Mouse (Mus musculus): ENCODE results near the gene Cnot3. TPM values are rescaled to one million over a fixed set of nuclear protein-coding genes. Genes with fewer than 3 reads are reported as not detected.

The Cnot3 gene
- 25.2 TPM for polyA plus RNA-seq (2015; fragmentation: Illumina TruSeq; extraction: RNeasy Lipid Tissue Mini Kit (QIAGEN cat#74804); ENCODE audit: insufficient read depth, low read depth, low replicate concordance)

DNA sequence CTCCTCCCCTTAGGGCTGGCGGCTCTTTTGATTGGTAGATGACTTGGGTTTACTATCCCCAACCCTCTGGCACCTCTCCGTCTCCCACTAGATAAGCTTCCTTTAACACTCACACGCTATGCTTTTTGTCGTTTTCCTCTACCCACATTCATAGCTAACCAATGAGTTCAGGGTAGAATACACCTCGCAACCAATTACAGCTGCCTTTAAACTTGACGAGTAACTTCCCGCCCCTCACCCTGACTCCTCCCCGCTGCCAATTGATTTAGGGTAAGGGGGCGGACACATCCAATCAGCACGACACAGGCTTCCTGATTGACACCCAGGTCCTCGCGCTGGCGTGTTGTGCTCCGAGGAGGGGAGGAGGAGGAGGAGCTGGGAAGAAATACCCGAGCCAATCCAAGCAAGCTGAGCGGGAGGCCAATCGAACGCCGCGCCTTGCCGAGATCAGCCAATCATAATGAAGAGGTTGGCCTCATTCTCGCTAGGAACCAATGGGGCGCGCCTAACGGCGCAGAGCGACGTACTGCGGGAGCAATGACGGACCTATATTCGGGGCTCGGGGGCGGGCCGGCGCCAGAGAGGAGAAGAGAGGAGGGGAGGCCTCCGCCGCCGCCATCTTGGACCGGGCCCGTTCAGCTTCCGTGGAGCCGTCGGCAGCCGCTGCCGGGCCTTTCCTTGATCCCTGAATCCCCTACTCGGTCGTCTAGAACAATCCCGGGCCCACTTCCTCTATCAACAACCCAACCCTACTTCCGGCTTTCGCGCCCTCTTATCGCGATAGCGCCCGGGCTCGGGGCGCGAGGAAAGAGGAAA lies at the start of gene Cnot3:
TSS of gene Cnot3 (plus strand) at position 597 of the 816 bp plus-strand sequence.

DNA sequence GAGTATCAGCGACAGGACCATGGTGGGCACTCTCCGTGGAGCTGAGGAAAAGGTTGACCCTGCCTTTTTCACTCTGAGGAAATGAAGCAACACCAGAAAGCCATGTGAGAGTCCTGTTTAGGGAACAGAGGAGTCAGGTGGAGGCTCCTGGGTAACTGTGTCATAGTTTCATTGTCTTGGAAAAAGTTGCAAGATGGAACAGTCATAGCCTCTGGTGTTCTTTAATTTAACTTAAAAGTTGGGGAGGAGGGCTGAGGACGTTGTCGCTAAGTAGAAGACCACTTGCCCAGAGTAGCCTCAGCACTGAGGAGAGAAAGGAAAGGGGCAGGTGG lies 29.0 kb upstream of the Cnot3 start, which contains the start of gene Oscar:
TSS of gene Oscar (minus strand) at position 101 of the 332 bp plus-strand sequence.

DNA sequence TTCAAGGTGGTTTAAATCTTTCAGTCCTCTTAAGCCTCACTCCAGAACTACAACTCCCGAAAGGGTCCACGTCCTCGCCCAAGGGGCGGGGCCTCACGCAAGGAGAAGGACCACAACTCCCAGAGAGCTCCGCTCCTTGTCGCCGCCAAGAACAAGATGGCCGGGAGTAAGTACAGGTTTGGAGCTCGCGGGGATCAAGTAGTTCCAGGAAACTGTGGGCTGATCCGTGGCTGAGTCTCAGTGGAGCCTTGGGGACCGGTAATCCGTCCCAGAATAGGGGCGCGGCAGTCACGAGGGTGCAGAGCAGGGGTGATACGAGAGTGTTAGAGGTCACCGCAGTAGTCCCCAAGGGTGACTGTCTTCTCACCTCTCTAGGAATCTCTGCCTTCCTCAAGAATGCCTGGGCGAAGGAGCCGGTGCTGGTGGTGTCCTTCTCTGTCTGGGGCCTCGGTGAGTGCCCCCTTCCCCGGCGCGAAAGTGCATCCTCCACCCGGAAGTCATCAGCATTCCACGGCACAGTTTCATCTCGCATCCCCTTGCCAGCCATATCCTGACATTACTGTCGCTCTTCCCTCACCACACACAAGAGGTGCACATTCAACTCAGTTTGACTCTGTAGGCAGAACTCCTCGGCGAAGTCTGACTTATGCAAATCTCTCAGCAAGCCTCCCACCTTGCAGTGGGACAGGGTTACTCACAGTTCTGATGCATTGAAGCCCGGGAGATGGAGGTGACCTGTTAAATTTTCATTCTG lies 27.6 kb upstream of the Cnot3 start, which contains the start of gene Ndufa3:
TSS of gene Ndufa3 (plus strand) at position 132 of the 754 bp plus-strand sequence.

GRCm38 (mm10) chr7:3629543-3630477 lies 15.3 kb upstream of the Cnot3 start, which contains the start of the genes Tfpt and Prpf31:
Gene Tfpt, minus strand, starts transcription at chr7:3629929.
Gene Prpf31, plus strand, starts transcription at chr7:3629985.

GRCm38 (mm10) chr7:3665215-3666114 lies 20.4 kb downstream of the Cnot3 start, which contains the start of gene Leng1:
Gene Leng1, minus strand, starts transcription at chr7:3665840.

DNA sequence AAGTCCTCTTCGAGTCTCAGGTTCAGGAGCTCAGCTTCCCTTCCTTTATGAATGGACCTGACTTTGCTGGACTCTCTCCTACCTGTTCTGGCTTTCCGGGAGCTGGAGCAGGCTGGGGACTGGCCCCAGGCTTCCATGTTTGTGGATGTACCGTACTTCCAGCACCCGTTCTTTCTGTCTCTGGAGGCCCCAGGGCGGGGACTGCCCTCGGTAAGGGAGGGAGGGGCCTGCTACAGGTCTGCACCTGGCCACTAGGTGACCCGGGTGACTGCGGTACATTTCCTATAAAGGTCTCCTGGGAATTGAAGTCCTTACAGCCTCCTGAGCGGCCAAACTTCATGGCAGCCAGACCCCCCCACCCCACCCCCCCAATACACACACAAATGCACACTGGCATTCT lies 32.3 kb downstream of the Cnot3 start, which contains the start of gene Tmc4:
TSS of gene Tmc4 (minus strand) at position 212 of the 400 bp plus-strand sequence.

GRCm38 (mm10) chr7:3692382-3692986 lies 47.4 kb downstream of the Cnot3 start, which contains the start of gene Tsen34:
Gene Tsen34, plus strand, starts transcription at chr7:3692863.

DNA sequence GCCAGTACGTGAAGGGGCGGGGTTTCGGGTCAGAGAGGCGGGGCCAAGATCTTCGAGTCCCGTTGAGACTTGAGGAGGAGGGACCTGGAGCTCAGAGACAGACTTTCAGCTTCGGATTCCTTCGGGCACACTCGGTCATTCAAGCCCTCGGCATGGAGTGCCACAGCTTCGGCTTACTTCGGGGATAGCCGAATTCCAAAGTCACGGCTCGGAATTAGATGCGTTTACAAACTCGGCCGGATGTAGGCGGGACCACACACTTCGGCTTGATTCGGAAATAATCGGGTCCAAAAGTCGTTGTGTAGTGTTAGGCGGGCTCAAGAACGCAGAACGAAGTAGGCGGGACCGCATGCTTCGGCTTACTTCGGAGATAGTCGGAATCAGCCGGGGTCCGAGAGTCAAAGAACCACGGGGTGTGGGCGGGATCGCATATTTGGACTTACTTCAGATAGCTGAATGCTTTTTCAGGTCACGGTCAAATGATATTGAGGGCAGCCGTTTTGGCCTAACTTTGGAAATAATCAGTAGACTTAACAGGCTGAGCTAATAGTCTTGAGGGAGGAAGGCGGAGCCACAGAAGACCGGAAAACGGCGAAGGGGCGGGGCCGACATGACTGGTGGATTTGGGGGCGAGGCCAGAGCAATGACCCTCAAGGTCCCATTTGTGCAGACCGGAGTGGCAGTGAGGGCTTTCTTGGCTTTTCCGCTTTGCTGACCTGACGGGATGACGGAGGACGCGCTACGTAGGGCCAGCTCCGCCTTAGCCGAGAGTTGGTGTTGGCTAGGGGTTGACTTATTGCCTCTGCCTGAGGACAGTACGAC lies 48.1 kb downstream of the Cnot3 start, which contains the start of gene Mboat7:
TSS of gene Mboat7 (minus strand) at position 537 of the 822 bp plus-strand sequence.

DNA sequence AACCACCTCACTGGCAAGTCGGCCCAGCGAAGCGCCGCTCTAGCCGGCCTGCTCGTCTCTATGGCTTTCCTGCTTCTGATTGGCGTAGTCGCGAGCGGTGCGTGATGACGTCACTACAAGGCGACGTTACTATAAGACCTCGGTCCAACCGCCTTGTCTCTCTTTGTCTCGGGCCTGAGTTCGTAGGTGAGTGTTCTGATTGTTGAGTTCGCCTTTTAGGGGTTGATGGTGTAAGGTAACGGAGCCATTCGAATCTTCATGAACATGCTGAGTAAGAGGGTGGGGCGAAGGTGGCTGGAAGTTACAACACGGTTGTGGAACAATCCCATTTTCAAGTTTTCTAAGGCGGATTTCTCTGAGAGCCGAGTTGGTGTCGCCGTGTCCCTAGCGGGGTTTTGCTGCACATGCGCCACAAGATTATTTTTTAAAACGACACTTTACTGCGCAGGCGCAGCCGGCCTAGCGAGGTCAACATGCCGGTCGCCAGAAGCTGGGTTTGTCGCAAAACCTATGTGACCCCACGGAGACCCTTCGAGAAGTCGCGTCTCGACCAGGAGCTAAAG lies 58.9 kb downstream of the Cnot3 start, which contains the start of gene Rps9:
TSS of gene Rps9 (plus strand) at position 115 of the 563 bp plus-strand sequence.

Other genes with a start within 250 kb of the Cnot3 start
- not detected for gene Cacng6, start 221.1 kb upstream of the Cnot3 start, polyA plus RNA-seq (2015; fragmentation: Illumina TruSeq; extraction: RNeasy Lipid Tissue Mini Kit (QIAGEN cat#74804); ENCODE audit: insufficient read depth, low read depth, low replicate concordance)
- not detected for gene Tarm1, start 142.6 kb upstream of the Cnot3 start, polyA plus RNA-seq (2015; fragmentation: Illumina TruSeq; extraction: RNeasy Lipid Tissue Mini Kit (QIAGEN cat#74804); ENCODE audit: insufficient read depth, low read depth, low replicate concordance)
- not detected for gene Oscar, start 29.1 kb upstream of the Cnot3 start, polyA plus RNA-seq (2015; fragmentation: Illumina TruSeq; extraction: RNeasy Lipid Tissue Mini Kit (QIAGEN cat#74804); ENCODE audit: insufficient read depth, low read depth, low replicate concordance)
- 110 TPM for gene Ndufa3, start 27.9 kb upstream of the Cnot3 start, polyA plus RNA-seq (2015; fragmentation: Illumina TruSeq; extraction: RNeasy Lipid Tissue Mini Kit (QIAGEN cat#74804); ENCODE audit: insufficient read depth, low read depth, low replicate concordance)
- 15.5 TPM for gene Tfpt, start 15.3 kb upstream of the Cnot3 start, polyA plus RNA-seq (2015; fragmentation: Illumina TruSeq; extraction: RNeasy Lipid Tissue Mini Kit (QIAGEN cat#74804); ENCODE audit: insufficient read depth, low read depth, low replicate concordance)
- gene Prpf31, start 15.3 kb upstream of the Cnot3 start, polyA plus RNA-seq (2015; fragmentation: Illumina TruSeq; extraction: RNeasy Lipid Tissue Mini Kit (QIAGEN cat#74804); ENCODE audit: insufficient read depth, low read depth, low replicate concordance), result 3.9 TPM
- gene Leng1, start 20.6 kb downstream of the Cnot3 start, polyA plus RNA-seq (2015; fragmentation: Illumina TruSeq; extraction: RNeasy Lipid Tissue Mini Kit (QIAGEN cat#74804); ENCODE audit: insufficient read depth, low read depth, low replicate concordance), result 3.3 TPM
- gene Tmc4, start 32.3 kb downstream of the Cnot3 start, polyA plus RNA-seq (2015; fragmentation: Illumina TruSeq; extraction: RNeasy Lipid Tissue Mini Kit (QIAGEN cat#74804); ENCODE audit: insufficient read depth, low read depth, low replicate concordance), result 29.4 TPM
- 16.7 TPM for gene Tsen34, start 47.6 kb downstream of the Cnot3 start, polyA plus RNA-seq (2015; fragmentation: Illumina TruSeq; extraction: RNeasy Lipid Tissue Mini Kit (QIAGEN cat#74804); ENCODE audit: insufficient read depth, low read depth, low replicate concordance)
- 9.2 TPM for gene Mboat7, start 48.3 kb downstream of the Cnot3 start, polyA plus RNA-seq (2015; fragmentation: Illumina TruSeq; extraction: RNeasy Lipid Tissue Mini Kit (QIAGEN cat#74804); ENCODE audit: insufficient read depth, low read depth, low replicate concordance)
- gene Rps9, start 58.7 kb downstream of the Cnot3 start, polyA plus RNA-seq (2015; fragmentation: Illumina TruSeq; extraction: RNeasy Lipid Tissue Mini Kit (QIAGEN cat#74804); ENCODE audit: insufficient read depth, low read depth, low replicate concordance), result 485 TPM
- gene Pirb, start 75.1 kb downstream of the Cnot3 start, polyA plus RNA-seq (2015; fragmentation: Illumina TruSeq; extraction: RNeasy Lipid Tissue Mini Kit (QIAGEN cat#74804); ENCODE audit: insufficient read depth, low read depth, low replicate concordance), result 2.6 TPM
- not detected for gene Gm15448, start 180.4 kb downstream of the Cnot3 start, polyA plus RNA-seq (2015; fragmentation: Illumina TruSeq; extraction: RNeasy Lipid Tissue Mini Kit (QIAGEN cat#74804); ENCODE audit: insufficient read depth, low read depth, low replicate concordance)
- not detected for gene Pira2, start 199.8 kb downstream of the Cnot3 start, polyA plus RNA-seq (2015; fragmentation: Illumina TruSeq; extraction: RNeasy Lipid Tissue Mini Kit (QIAGEN cat#74804); ENCODE audit: insufficient read depth, low read depth, low replicate concordance)

Data from pancreas, adult 10 weeks (tissue).